Mouse (Mus musculus) liver, embryonic 14.5 days (tissue): Measurements from ENCODE around the gene Mcfd2. TPM values are rescaled to one million over a fixed set of nuclear protein-coding genes. Genes with fewer than 3 reads are reported as not detected.

ENCODE experiments used
- ATAC-seq: fragments of 200-750 bp; cut with Nextera tagmentation; 2 replicates; pipeline ENCODE4 v1.8.0; 2017; ENCODE audit warnings: moderate number of reproducible peaks, mild to moderate bottlenecking, moderate library complexity; ENCODE audit not compliant: insufficient read depth
- DNase-seq, 3 experiments: peaks; one replicate each; pipeline ENCODE4 v3.0.0-alpha.2; 2012 to 2013; ENCODE audit warnings: low read depth in 3 of 3, low spot score in 3 of 3
- H3K27ac ChIP-seq: fragments of 300-500 bp; sonication (generic); 2 replicates; pipeline ENCODE4 v1.5.1; 2014; ENCODE audit warnings: moderate library complexity, mild to moderate bottlenecking, control low read depth, inconsistent platforms
- H3K27me3 ChIP-seq: fragments of 300-500 bp; sonication (generic); 2 replicates; pipeline ENCODE4 v1.6.1; 2014; ENCODE audit warnings: mild to moderate bottlenecking, low read length, moderate library complexity; ENCODE audit not compliant: control insufficient read depth, insufficient read depth
- H3K36me3 ChIP-seq: fragments of 300-500 bp; sonication (generic); replicated peaks from 2 replicates; pipeline ENCODE4 v1.6.1; 2014; ENCODE audit warnings: low read depth; ENCODE audit not compliant: control insufficient read depth, insufficient read depth
- H3K4me1 ChIP-seq, 2 experiments: fragments of 200-500 bp in 1 of 2; fragments of 300-500 bp in 1 of 2; sonication (generic) in 1 of 2; replicated peaks; 2 replicates each; pipeline ENCODE4 v1.6.1; 2012 to 2014; ENCODE audit warnings: antibody characterized with exemption in 1 of 2, inconsistent platforms in 1 of 2, low read length in 1 of 2; ENCODE audit not compliant: control insufficient read depth in 2 of 2, insufficient read depth in 2 of 2
- H3K4me2 ChIP-seq: fragments of 300-500 bp; sonication (generic); 2 replicates; pipeline ENCODE4 v1.6.1; 2014; ENCODE audit warnings: low read depth, mild to moderate bottlenecking, control low read depth, moderate library complexity
- H3K4me3 ChIP-seq, 2 experiments: fragments of 200-500 bp in 1 of 2; fragments of 300-500 bp in 1 of 2; sonication (generic) in 1 of 2; 2 replicates each; pipeline ENCODE4 v1.5.1; 2012 to 2014; ENCODE audit warnings: low read depth in 2 of 2, low read length in 2 of 2, mild to moderate bottlenecking in 2 of 2, control low read depth in 1 of 2, inconsistent platforms in 1 of 2, moderate library complexity in 1 of 2; ENCODE audit not compliant: insufficient read depth in 1 of 2
- H3K9ac ChIP-seq: fragments of 300-500 bp; sonication (generic); replicated peaks from 2 replicates; pipeline ENCODE4 v1.6.1; 2014; ENCODE audit warnings: mild to moderate bottlenecking, control low read depth, moderate library complexity
- H3K9me3 ChIP-seq: fragments of 300-500 bp; sonication (generic); 2 replicates; pipeline ENCODE4 v1.6.1; 2016; ENCODE audit warnings: low read length, mixed read lengths; ENCODE audit not compliant: control insufficient read depth
- CTCF ChIP-seq: IDR thresholded peaks from 2 replicates; pipeline ENCODE4 v1.5.1; 2016; ENCODE audit warnings: antibody characterized with exemption, low read depth, control low read depth
- EP300 ChIP-seq: IDR thresholded peaks from 2 replicates; pipeline ENCODE4 v1.6.1; 2016; ENCODE audit warnings: antibody characterized with exemption, low read depth
- WGBS: fragments of 180-500 bp; shearing (Covaris S2); extraction: QIAGEN DNeasy Blood & Tissue Kit; methylation state at CpG from one replicate; pipeline ENCODE4 v1.1.7; 2014; ENCODE audit not compliant: insufficient replicate concordance; 5-methylcytosine and 5-hydroxymethylcytosine counted together
- polyA plus RNA-seq, 2 experiments: library from polyadenylated mRNA; depleted of rRNA in 1 of 2; stranded (reverse) in 1 of 2; unstranded in 1 of 2; fragments of >200 nt; fragmentation: Nextera tagmentation in 1 of 2; extraction: Ambion mirVana in 1 of 2; gene quantifications; 2 replicates each; pipeline versions ENCODE4 v1.2.1 to v1.2.3; 2012 to 2014

The Mcfd2 gene
- polyA plus RNA-seq, 2 experiments = 32.2 to 54.9 TPM

DNA sequence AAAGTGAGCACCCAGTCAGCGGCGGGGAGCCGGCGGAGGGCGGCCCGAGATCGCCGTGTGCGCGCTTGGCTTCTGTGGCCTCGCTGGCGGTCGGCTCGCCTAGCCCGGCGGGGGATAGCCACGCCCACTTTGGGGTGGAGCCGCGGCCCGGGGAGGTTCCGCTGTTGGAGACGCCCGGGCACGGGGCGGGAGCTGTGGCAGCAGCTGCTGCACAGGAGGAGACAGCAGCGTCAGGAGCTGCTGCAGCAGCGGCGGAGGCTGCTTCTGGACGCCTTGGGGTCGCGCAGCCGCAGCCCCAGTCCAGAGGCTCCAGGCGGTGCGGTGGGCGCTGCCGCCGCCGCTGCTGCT is 16.9 kb upstream of the Mcfd2 start, which contains the start of gene Ttc7:
TSS of gene Ttc7 (plus strand) at position 181 of the 348 bp plus-strand sequence.
- H3K36me3 ChIP-seq = no peaks in the 10 kb centered on the region
- WGBS = 0% methylated on average over 38 of the region's 38 CpGs
- H3K9me3 ChIP-seq = no peaks in the 10 kb centered on the region
- peaks cover 7 to 15% of the 10 kb centered on the region in 2 experiments for H3K4me1 ChIP-seq
- peak; percentile 90 for ATAC-seq
- H3K4me2 ChIP-seq = peak within 1 kb of the TSS; percentile 99
- TF ChIP-seq EP300 (no peak), CTCF (no peak)
- DNase-seq = peak; percentile 87 to 90 (median 88)
- H3K4me3 ChIP-seq = peak within 1 kb of the TSS; percentile 75 to 78
- peak within 1 kb of the TSS; percentile 87 for H3K27ac ChIP-seq
- H3K27me3 ChIP-seq = no peaks in the 10 kb centered on the region
- peak within 1 kb of the TSS; percentile 91 for H3K9ac ChIP-seq

DNA sequence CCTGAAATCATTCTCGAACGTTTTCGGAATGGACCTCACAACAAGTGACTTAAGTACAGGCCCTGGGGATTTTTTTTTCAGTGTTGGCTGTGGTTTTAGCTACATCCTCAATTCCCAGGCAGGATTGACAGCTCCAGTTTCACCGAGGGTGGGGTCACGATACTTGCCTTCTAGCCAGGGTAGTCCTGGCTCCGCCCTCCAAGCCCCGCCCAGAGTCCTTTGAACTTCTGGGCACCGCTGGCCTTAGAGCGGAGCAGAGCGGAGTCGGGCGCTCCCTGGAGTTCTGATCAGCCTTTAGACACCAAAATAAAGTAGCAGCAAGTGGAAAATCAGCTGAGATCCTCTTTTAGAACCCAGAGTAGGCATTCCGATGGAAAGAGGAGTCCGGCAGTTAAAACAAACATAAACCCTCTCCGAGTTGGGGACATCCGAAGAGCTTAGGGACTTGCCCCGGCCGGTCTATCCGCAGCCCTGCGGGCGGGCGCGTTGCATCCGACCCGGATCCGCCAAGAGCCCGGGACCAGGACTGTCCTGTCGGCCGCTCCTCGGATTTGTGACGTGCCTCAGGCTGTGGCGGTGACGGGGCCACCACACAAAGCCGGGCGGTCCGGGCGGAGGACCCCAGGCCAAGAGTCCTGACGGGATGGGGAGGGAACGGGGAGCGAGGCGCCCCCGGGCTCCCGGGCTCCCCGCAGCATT is 16.4 kb upstream of the Mcfd2 start:
- Histone ChIP-seq H3K27me3 (no peaks in the 10 kb centered on the region), H3K9ac (peak overlapping the region; percentile 91), H3K36me3 (no peaks in the 10 kb centered on the region), H3K4me2 (peak overlapping the region; percentile 99), H3K27ac (peak overlapping the region; percentile 87), H3K4me1 (peaks cover 7 to 15% of the 10 kb centered on the region in 2 experiments), H3K9me3 (no peaks in the 10 kb centered on the region), H3K4me3 (peak overlapping the region; percentile 64 to 75)
- TF ChIP-seq EP300 = no peak
- ATAC-seq = peak; percentile 82
- under 1% methylated on average over 44 of the region's 44 CpGs for WGBS
- DNase-seq = peak; percentile 92 to 95 (median 94)

DNA sequence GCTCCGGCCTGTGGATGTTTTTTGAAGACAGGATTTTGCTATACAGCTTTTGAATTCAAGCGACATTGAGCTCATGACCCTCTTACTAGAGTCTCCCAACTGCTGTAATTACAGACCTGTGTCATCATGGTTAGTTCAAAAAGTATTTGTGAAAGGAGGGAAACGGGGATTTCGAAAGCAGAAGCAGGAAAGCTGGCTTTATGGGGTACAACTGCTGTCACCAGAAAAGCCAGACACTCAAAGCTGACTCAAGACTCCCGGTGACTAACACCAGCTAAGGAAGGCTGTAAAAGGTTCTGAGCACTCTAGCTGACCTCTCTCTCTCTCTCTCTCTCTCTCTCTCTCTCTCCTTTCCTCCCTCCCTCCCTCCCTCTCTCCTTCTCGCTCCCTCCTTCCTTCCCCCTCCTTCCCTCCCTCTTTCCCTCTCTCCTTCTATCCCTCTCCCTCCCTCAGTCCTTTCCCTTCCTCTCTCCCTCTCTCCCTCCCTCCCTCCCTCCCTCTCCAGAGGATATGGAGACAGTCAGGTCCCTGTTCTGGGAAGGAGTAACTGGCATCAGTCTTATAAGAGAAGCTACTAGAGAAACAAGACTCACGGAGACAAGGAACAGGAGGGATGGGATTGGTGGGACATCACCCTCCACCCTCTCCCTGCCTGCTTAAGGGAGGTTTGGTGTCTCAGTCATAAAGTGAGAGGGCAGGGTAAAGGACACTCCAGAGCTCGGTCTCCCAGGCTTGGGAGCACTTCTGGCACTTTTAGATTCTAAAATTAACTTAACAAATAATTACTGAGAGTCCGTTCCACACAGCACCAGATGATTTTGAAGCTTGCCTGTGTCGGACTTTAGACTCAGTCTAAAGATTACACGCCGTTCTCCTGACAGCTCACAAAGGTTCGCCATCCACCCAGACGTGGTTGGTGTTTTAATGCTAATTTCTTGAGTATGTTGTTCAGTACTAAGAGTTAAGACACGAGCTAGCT is 9.9 kb upstream of the Mcfd2 start:
- TF ChIP-seq CTCF = no peak
- no peak for TF ChIP-seq EP300
- H3K27me3 ChIP-seq = no peaks in the 10 kb centered on the region
- H3K36me3 ChIP-seq = no peaks in the 10 kb centered on the region
- H3K4me3 ChIP-seq = no peak overlapping the region
- WGBS = 41% methylated on average over 15 of the region's 15 CpGs
- no peak for ATAC-seq
- no peaks in the 10 kb centered on the region for H3K9me3 ChIP-seq
- H3K4me1 ChIP-seq = peaks cover 0 to 7% of the 10 kb centered on the region in 2 experiments; a peak in 1 of 4 replicates
- H3K27ac ChIP-seq = no peak overlapping the region
- no peak overlapping the region for H3K9ac ChIP-seq
- DNase-seq = no peak
- no peak overlapping the region for H3K4me2 ChIP-seq

DNA sequence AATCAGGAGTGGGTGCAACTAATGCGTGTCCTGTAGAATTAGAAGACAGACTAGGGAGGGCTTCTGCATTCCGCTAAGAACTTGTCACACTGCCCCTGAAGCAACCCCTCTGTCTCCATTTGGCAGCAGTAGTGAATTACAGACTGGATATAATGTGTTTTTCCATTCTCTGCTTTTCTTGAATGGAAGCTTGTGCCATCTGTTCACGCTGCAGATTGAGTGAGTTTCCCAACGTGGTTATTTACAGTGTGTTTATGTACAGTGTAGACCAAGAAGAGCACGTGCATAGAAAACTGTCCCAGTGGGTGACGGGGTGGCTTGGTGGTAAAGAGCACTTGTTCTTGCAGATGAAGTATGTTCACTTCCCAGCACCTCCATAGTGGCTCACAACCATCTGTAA is 3.7 kb upstream of the Mcfd2 start:
- Histone ChIP-seq H3K27me3 (no peaks in the 10 kb centered on the region), H3K36me3 (no peaks in the 10 kb centered on the region), H3K4me1 (peaks cover 0 to 7% of the 10 kb centered on the region in 2 experiments; a peak in 2 of 4 replicates), H3K9me3 (no peaks in the 10 kb centered on the region), H3K4me3 (no peak overlapping the region), H3K9ac (no peak overlapping the region), H3K27ac (no peak overlapping the region), H3K4me2 (no peak overlapping the region)
- 61% methylated on average over 6 of the region's 6 CpGs for WGBS
- TF ChIP-seq CTCF (no peak), EP300 (no peak)
- DNase-seq (no peak), ATAC-seq (no peak)
